Mouse (Mus musculus): ENCODE measurements around the gene Cnot6. TPM values are rescaled to one million over a fixed set of nuclear protein-coding genes. Genes with fewer than 3 reads are reported as not detected.

Cnot6 gene
- 18.7 and 18.8 TPM in 2 replicates for polyA plus RNA-seq (2015; fragmentation: Nextera tagmentation; extraction: Ambion mirVana)

DNA sequence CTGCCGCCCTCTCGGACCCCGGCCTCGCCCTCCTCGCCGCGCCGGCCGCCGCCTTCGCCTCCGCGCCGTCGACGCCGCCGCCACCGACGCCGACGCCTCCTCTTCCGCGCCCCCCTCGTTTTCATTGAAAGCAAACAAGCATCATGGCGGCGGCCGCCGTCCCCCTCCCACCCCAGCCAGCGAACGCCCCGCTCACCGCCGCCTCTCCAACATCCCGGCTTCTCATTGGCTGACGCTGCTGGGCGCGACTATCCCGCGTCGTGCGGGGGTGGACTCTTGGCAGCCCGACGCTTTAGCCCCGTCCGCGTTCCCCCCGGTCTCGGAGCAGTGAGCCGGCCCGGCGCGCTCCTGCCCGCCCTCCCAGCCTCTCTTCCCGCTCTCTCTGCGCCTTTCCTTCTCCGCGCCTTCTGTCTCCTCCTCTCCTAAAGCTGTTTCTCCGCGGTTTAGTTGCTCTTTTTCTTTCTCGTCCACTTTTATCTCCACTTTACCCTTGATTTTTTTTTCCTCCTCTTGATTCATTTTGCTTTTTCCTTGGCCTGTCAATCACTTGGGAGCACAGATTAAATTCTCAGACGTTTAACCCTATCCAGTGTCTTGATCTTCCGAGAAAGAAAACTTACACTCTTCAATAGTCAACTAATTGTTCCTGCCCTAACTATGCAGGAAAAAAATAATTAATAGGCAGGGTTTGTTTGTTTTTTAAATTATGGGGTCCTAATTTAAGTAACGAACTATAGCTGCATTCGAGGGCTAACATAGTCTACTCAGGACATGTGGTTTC lies at the start of gene Cnot6:
Gene Cnot6 (minus strand): TSS at position 169 of the 781 bp plus-strand sequence.
- WGBS (ENCODE audit: insufficient replicate concordance), result under 1% methylated on average over 65 of the region's 65 CpGs
- peak; percentile 97 for ATAC-seq (ENCODE audit: insufficient read depth)

GRCm38 (mm10) chr11:49761130-49761529 lies 48.6 kb upstream of the Cnot6 start:
- Histone ChIP-seq H3K4me3 (replicated peaks) (no peak overlapping the region), H3K27ac (replicated peaks) (no peak overlapping the region), H3K9me3 (replicated peaks) (no peaks in the 10 kb centered on the region), H3K4me1 (replicated peaks) (peaks cover 21% of the 10 kb centered on the region), H3K27me3 (no peaks in the 10 kb centered on the region; the same call in 1 of the 2 replicates), H3K36me3 (replicated peaks) (no peaks in the 10 kb centered on the region), H3K4me2 (no peak overlapping the region), H3K9ac (no peak overlapping the region)
- 80% methylated on average over 5 of the region's 5 CpGs for WGBS (ENCODE audit: insufficient replicate concordance)
- no peak for ATAC-seq (ENCODE audit: insufficient read depth)

More for the DNA sequence above, at the start of gene Cnot6:
- peak within 1 kb of the TSS; percentile 99 for H3K9ac ChIP-seq
- peak within 1 kb of the TSS; percentile 100 for H3K4me3 ChIP-seq (replicated peaks)
- no peaks in the 10 kb centered on the region for H3K27me3 ChIP-seq
- peak within 1 kb of the TSS; percentile 96 for H3K27ac ChIP-seq (replicated peaks)
- peak within 1 kb of the TSS; percentile 81 for H3K4me2 ChIP-seq
- 0 out of 2 replicates have a peak, but pooled peaks cover 3% of the 10 kb centered on the region for H3K36me3 ChIP-seq (replicated peaks)
- no peaks in the 10 kb centered on the region for H3K9me3 ChIP-seq (replicated peaks)
- peaks cover 45% of the 10 kb centered on the region for H3K4me1 ChIP-seq (replicated peaks)

GRCm38 (mm10) chr11:49758096-49758495 lies 45.6 kb upstream of the Cnot6 start:
- Histone ChIP-seq H3K4me3 (replicated peaks) (no peak overlapping the region), H3K4me2 (no peak overlapping the region), H3K27me3 (no peaks in the 10 kb centered on the region; the same call in 1 of the 2 replicates), H3K9me3 (replicated peaks) (no peaks in the 10 kb centered on the region), H3K9ac (no peak overlapping the region), H3K36me3 (replicated peaks) (no peaks in the 10 kb centered on the region), H3K4me1 (replicated peaks) (no peaks in the 10 kb centered on the region), H3K27ac (replicated peaks) (no peak overlapping the region)
- WGBS (ENCODE audit: insufficient replicate concordance), result 64% methylated on average over 3 of the region's 3 CpGs
- no peak for ATAC-seq (ENCODE audit: insufficient read depth)

GRCm38 (mm10) chr11:49754958-49755665 lies 42.6 kb upstream of the Cnot6 start:
- no peak overlapping the region for H3K4me2 ChIP-seq
- no peak overlapping the region for H3K4me3 ChIP-seq (replicated peaks)
- WGBS (ENCODE audit: insufficient replicate concordance), result 30% methylated on average over 12 of the region's 12 CpGs
- H3K9ac ChIP-seq, result no peak overlapping the region
- no peak overlapping the region for H3K27ac ChIP-seq (replicated peaks)
- no peaks in the 10 kb centered on the region for H3K4me1 ChIP-seq (replicated peaks)
- H3K27me3 ChIP-seq, result no peaks in the 10 kb centered on the region
- ATAC-seq (ENCODE audit: insufficient read depth), result no peak
- no peaks in the 10 kb centered on the region for H3K9me3 ChIP-seq (replicated peaks)
- no peaks in the 10 kb centered on the region for H3K36me3 ChIP-seq (replicated peaks)

DNA sequence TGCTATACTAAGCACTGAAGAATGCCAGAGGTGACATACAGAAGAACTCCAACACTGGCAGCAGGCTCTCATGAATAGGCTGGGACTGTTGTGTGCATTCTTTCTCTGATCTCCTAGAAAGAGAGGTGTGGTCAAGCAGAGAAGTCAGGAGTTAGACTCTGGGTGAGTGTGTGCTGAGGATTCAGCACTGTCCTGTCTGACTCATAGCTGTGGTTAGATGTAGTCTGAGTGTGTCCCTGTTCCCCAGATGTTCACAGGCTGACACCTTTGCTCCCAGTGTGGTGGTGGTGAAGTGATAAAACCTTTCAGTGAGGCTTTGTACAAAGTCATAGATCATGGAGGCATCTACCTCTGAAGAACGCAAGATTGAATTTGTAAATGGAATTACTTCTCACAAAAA lies 34.2 kb upstream of the Cnot6 start:
- H3K36me3 ChIP-seq (replicated peaks), result no peaks in the 10 kb centered on the region
- no peak overlapping the region for H3K4me2 ChIP-seq
- H3K27ac ChIP-seq (replicated peaks), result no peak overlapping the region
- no peak overlapping the region for H3K9ac ChIP-seq
- no peak for ATAC-seq (ENCODE audit: insufficient read depth)
- no peaks in the 10 kb centered on the region for H3K27me3 ChIP-seq
- H3K9me3 ChIP-seq (replicated peaks), result no peaks in the 10 kb centered on the region
- no peak overlapping the region for H3K4me3 ChIP-seq (replicated peaks)
- WGBS (ENCODE audit: insufficient replicate concordance), result 63% methylated on average over 1 of the region's 1 CpGs
- no peaks in the 10 kb centered on the region for H3K4me1 ChIP-seq (replicated peaks)

- Histone ChIP-seq H3K4me2 (no peak overlapping the region), H3K4me3 (replicated peaks) (no peak overlapping the region), H3K27me3 (no peaks in the 10 kb centered on the region), H3K4me1 (replicated peaks) (no peaks in the 10 kb centered on the region), H3K9ac (no peak overlapping the region), H3K27ac (replicated peaks) (no peak overlapping the region), H3K36me3 (replicated peaks) (no peaks in the 10 kb centered on the region), H3K9me3 (replicated peaks) (no peaks in the 10 kb centered on the region)
- 60% methylated on average over 3 of the region's 3 CpGs for WGBS (ENCODE audit: insufficient replicate concordance)
- no peak for ATAC-seq (ENCODE audit: insufficient read depth)
Measured at GRCm38 (mm10) chr11:49745839-49746238, 33.3 kb upstream of the Cnot6 start.

DNA sequence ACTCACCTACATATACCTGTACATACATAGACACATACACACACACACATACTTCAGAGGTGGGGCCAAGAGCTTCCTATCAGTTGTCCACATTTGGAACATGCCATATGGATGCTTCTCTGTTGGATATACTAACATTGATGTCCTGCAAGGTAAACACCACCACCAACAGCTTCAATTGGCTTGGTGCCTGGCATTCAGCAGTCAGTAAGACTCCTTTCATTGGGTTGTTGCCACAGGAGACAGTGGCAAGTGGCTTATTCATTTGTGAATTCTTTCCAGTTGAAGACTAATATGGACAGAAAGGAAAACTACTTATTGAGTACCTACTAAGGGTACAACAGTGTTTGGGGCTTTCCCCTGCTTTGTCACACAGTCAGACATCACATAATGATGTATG lies 32.5 kb upstream of the Cnot6 start:
- Histone ChIP-seq H3K27me3 (no peaks in the 10 kb centered on the region), H3K4me1 (replicated peaks) (no peaks in the 10 kb centered on the region), H3K36me3 (replicated peaks) (no peaks in the 10 kb centered on the region), H3K9ac (no peak overlapping the region), H3K9me3 (replicated peaks) (no peaks in the 10 kb centered on the region), H3K4me2 (no peak overlapping the region), H3K27ac (replicated peaks) (no peak overlapping the region), H3K4me3 (replicated peaks) (no peak overlapping the region)
- no peak for ATAC-seq (ENCODE audit: insufficient read depth)

DNA sequence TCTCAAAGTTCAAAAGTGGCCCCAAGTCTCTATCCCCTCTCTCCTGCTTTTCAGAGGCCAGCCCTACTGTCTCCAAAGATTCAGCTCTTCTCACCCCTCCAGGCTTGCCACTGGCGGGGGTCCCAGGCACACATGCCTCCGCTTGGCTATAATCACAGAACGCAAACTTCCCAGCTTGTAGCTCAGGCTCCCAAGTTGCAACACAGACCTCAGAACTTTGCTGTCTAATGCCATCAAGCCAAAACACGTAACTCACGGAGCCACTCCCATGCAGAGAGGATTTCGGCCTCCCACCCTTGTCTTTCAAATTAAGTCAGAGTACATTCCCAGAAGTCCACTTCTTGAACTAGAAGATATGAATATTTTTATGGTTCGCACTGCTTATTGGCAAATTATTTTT lies 31.1 kb upstream of the Cnot6 start:
- no peak overlapping the region for H3K9ac ChIP-seq
- H3K27me3 ChIP-seq, result no peaks in the 10 kb centered on the region
- H3K4me2 ChIP-seq, result no peak overlapping the region
- no peaks in the 10 kb centered on the region for H3K9me3 ChIP-seq (replicated peaks)
- no peaks in the 10 kb centered on the region for H3K4me1 ChIP-seq (replicated peaks)
- H3K27ac ChIP-seq (replicated peaks), result no peak overlapping the region
- no peaks in the 10 kb centered on the region for H3K36me3 ChIP-seq (replicated peaks)
- H3K4me3 ChIP-seq (replicated peaks), result no peak overlapping the region
- ATAC-seq (ENCODE audit: insufficient read depth), result no peak
- WGBS (ENCODE audit: insufficient replicate concordance), result 63% methylated on average over 7 of the region's 7 CpGs

GRCm38 (mm10) chr11:49742248-49742647 lies 29.7 kb upstream of the Cnot6 start:
- 67% methylated on average over 8 of the region's 8 CpGs for WGBS (ENCODE audit: insufficient replicate concordance)
- Histone ChIP-seq H3K9ac (no peak overlapping the region), H3K27me3 (no peaks in the 10 kb centered on the region), H3K36me3 (replicated peaks) (no peaks in the 10 kb centered on the region), H3K4me3 (replicated peaks) (no peak overlapping the region), H3K27ac (replicated peaks) (no peak overlapping the region), H3K4me2 (no peak overlapping the region), H3K4me1 (replicated peaks) (no peaks in the 10 kb centered on the region), H3K9me3 (replicated peaks) (no peaks in the 10 kb centered on the region)
- no peak for ATAC-seq (ENCODE audit: insufficient read depth)

GRCm38 (mm10) chr11:49739776-49740175 lies 27.3 kb upstream of the Cnot6 start:
- Histone ChIP-seq H3K9me3 (replicated peaks) (no peaks in the 10 kb centered on the region), H3K27me3 (no peaks in the 10 kb centered on the region), H3K4me2 (no peak overlapping the region), H3K4me3 (replicated peaks) (no peak overlapping the region), H3K27ac (replicated peaks) (no peak overlapping the region), H3K36me3 (replicated peaks) (no peaks in the 10 kb centered on the region), H3K4me1 (replicated peaks) (no peaks in the 10 kb centered on the region), H3K9ac (no peak overlapping the region)
- 13% methylated on average over 3 of the region's 3 CpGs for WGBS (ENCODE audit: insufficient replicate concordance)
- no peak for ATAC-seq (ENCODE audit: insufficient read depth)

- WGBS (ENCODE audit: insufficient replicate concordance), result 70% methylated on average over 11 of the region's 11 CpGs
- no peak for ATAC-seq (ENCODE audit: insufficient read depth)
- no peak overlapping the region for H3K27ac ChIP-seq (replicated peaks)
Measured at GRCm38 (mm10) chr11:49738659-49739406, 26.3 kb upstream of the Cnot6 start.

More at GRCm38 (mm10) chr11:49738659-49739406, 26.3 kb upstream of the Cnot6 start:
- Histone ChIP-seq H3K4me1 (replicated peaks) (no peaks in the 10 kb centered on the region), H3K9ac (no peak overlapping the region), H3K9me3 (replicated peaks) (no peaks in the 10 kb centered on the region), H3K27me3 (no peaks in the 10 kb centered on the region), H3K4me2 (no peak overlapping the region), H3K36me3 (replicated peaks) (no peaks in the 10 kb centered on the region), H3K4me3 (replicated peaks) (no peak overlapping the region)

All from liver, embryonic 15.5 days (tissue).